Mouse (Mus musculus) liver, postnatal 0 days (tissue): ENCODE results near the gene Lipe.

Experiments used
- CTCF ChIP-seq: sonication (generic); IDR thresholded peaks from 2 replicates; pipeline ENCODE4 v1.5.1; 2016; ENCODE audit warnings: antibody characterized with exemption, low read depth
- EP300 ChIP-seq: IDR thresholded peaks from 2 replicates; pipeline ENCODE4 v1.6.1; 2016; ENCODE audit warnings: antibody characterized with exemption, low read depth, mild to moderate bottlenecking

DNA sequence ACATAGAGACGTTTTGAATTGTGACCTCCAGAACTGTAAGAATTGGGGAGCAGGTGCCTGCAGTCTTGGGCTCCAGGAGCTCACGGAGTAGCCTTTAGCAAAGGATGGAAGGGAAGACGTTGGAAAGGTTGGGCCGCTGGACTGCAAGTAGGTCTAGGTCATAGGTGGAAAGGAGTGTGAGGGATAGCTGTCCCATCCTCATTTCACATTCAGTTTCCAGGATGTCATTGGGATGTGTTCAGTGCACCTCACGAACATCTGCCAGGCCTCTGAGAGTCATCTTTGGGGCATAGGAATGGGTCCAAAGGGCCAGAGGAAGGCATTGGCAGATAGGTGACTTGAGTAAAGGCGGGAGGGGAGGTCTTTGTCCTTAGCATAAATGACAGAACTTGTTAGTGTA is 33.9 kb upstream of the Lipe start:
- TF ChIP-seq CTCF (no peak), EP300 (no peak)
